Mouse (Mus musculus) urinary bladder, adult 18-20 months (tissue): Measurements from ENCODE around the gene Ndp.

Experiments used
- DNase-seq, 2 experiments: peaks; one replicate each; pipeline ENCODE4 v3.0.0; 2022; ENCODE audit warnings: low spot score in 2 of 2, mixed read lengths in 2 of 2

Gene Ndp

DNA sequence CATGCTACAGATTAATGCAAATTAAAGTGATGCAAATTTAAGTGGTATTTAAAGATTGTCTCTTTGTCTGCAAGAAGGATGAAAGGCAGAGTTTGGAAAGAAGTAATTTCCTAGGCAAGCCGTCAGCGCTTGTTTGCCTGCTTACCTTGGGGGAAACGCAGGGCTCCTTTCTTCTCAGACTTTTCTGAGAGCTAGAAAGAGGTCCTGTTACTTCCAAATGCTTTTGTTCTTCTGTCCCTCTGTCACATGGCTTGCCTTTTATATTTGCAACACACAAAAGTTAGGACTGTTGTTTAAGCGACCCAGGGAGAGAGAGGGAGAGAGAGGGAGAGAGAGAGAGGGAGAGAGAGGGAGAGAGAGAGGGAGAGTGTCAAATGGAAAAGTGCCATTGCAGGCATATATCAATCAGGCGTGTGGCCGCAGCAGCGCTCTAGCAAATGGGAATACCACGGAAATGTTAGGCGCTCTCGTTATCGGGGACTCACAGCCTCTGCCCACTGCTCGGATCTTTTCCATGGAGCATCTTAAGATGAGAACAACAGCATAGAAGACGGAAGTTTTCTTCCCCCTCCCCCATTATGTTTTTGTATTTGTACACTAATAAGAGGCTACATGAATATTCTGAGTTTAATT, at the start of gene Ndp:
Ndp (minus strand) TSS at position 534 of the 633 bp plus-strand sequence.
- no peak for DNase-seq

DNA sequence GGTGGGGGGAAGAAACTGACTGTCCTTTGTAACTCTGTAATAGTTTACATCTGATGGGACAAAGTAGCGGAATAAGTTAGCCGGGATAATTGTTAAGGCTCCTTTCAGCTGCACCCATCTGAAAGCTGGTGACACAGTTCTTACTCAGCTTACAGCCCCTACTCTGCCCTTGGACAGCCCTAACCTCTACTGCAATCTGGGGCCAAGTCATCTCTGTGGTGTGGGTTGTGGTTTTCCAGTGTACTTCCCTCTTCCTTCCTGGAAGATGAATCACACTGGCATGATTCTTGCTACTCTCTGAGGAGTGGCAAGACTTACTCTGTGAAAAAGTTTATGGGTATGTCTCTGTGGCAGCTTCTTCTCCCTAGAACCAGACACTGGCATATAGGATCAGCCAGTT, 43.2 kb upstream of the Ndp start:
- no peak for DNase-seq

DNA sequence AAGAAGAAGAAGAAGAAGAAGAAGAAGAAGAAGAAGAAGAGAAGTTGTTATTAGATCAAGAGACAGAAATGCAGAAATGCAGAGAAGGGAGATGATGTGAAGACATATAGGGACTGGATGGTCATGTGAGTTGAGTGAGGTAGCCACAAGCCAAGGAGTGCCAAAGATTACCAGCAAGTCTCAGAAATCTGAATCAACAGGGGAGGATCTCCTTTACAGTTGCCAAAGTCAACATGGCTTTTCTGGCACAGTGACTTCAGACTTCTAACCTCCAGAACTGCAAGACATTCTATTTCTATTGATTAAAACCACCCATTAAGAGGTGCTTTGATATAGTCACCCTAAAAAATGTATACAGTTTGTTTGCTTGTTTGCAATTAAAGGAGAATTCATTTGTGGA, 6.4 kb upstream of the Ndp start:
- DNase-seq, result no peak

GRCm38 (mm10) chrX:16913118-16913517, 1.5 kb upstream of the Ndp start:
- no peak for DNase-seq

GRCm38 (mm10) chrX:16911911-16912310, 337 bp upstream of the Ndp start:
- no peak for DNase-seq

DNA sequence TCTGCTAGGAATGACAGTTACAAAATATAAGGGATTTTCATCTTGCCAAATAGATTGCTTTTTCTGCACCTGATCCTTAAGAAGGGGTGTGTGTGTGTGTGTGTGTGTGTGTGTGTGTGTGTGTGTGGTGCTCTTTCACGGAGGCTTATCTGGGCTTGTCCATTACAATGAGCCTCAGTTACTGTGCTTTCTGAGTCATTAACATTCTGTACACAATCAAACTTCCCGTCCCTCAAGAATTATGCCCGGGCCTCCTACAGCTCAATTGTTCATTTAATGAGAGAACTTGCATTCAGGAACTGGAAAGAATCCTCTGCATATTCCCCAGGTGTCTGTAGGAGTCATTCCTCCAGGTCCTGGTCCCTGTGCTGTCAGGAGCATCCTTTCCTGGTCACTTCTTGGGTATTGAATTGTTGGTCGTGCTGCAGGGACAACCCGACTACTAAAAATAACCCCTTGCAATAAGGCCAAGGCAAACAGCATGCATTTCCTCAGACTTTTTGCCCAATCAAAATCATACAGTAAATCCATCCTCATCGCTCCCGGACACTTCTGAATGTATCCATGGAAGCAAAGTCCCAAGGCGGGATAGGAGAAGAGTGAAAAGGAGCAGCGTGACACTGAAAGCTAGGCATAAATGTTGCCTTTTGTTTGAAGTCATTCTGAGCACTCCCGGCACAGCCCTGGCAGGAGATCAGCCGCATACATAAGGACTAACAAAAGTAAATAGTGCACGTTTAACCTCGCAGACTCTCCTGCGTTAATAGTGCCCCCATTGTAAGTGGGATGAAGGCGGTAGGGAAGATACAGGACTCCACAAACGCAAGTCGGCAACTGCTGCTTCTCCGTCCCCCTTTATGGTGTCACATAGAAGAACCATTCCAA, 1.1 kb downstream of the Ndp start:
- no peak for DNase-seq

DNA sequence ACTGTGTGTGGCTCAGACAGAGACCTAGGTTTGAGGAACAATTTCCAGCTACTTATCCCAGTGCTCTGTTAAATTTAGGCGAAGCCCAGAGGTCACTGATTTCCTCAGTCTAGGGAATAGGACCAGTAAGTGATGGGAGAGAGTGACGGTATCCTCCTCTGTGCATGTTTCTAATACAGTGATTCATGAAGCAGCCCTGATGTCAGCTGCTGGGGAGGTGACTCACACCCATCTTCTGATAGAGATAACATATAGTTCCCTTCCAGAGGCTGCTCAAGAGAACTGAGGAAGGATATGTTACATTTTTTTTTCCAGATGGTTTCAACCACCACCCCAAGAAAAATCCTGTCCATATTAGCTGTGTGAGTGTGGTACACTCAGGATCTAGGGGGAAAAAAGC, 2.9 kb downstream of the Ndp start:
- no peak for DNase-seq

DNA sequence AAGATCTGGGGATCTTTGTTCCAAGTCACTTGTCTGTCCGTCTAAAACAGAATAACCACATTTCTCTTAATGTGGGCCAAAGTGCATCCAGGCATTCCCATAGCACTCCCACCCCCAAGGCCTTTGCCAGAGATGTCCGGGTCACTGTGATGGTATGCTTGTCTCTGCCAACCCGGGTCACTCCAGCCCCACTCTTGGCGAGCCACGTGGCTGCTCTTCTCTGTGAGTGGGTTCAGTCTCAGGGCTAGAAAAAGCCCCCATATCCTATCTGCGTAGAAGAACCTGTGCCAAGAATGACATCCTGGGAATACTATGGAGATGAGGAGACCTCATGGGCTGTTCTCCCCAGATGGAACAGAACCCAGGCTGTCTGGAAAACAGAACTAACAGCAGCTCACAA, 4.0 kb downstream of the Ndp start:
- no peak for DNase-seq

- no peak for DNase-seq
Measured at GRCm38 (mm10) chrX:16894377-16895175, 17.0 kb downstream of the Ndp start.

DNA sequence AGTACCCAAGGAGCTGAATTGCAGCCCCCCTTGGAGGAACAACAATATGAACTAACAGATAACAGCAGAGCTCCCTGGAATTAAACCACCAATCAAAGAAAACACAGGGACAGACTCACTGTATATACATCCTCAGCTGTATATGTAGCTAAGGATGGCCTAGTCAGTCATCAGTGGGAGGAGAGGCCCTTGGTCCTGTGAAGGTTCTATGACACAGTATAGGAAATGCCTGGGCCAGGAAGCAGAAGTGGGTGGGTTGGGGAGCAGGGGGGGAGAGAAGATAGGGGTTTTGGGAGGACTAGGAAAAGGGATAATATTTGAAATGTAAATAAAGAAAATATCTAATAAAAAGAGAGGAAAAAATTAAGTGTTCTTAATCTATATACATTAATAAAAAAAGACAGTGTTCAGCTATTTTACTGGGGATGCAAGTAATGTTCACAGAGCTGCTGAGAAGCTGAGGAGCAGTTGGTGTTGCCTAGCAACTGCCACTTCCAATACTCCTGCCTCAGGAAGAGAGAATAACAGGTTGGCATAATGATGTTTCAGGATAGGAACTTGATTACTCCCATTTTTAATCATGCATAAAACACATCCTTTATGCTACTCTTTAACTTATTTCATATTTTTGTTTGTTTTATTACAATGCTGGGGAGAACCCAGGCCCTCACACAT, 43.8 kb downstream of the Ndp start:
- no peak for DNase-seq

DNA sequence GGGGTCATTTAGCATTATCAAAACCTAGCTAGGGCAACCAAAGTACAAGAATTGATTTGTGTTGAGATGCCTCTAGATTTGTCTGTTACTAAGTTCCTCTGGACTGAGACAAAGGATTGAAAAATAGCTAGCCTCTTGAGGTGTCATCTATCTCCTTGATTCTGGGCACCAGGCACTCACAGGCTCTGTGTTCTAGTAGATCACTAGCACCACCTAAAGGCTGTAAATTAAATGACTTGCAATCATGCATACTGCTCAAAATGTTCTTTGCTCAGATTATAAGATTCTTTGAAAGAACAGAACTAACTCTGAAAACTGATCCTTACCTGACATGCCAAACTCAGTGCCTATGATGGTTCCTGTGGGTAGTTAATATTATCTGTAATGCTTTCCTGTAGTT, 51.3 kb downstream of the Ndp start:
- no peak for DNase-seq

DNA sequence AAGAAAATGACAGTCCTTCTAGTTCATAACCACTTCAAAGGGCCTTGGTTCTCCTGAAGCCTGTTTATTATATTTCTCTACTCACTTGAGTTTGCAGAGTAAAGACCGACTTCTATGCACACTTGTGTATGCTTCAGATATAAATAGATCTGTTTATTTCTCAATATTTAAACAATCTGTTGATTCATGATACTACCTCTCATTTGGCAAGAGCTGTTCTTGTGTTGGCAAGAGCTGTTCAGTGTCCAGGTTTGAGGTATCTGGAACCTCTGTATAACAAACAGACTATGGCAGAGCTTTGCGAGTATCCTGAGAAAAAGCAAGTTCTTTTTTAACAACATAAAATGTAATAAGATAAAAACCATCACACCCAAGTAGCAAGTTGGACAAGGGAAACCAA, 65.5 kb downstream of the Ndp start:
- no peak for DNase-seq

GRCm38 (mm10) chrX:16841443-16841842, 70.1 kb downstream of the Ndp start:
- no peak for DNase-seq

DNA sequence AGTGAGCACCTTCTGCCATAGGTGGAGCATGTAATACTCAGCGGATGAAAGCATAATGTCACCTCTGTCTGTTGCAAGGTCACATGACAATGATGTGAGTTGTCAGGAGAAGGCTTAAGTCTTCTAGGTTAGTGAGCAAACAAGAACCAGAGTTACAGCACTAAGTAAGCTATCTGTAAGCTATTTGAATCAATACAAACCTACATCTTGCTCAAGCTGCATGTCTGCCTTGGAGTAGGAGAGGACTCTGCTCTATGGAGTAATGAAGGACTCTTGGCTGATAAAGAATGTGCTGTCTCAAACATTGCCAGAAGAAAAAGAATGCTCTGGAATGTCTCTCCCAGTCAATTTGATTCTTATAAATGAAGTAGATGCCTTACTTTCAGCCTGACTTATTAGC, 74.3 kb downstream of the Ndp start:
- DNase-seq, result no peak

GRCm38 (mm10) chrX:16836488-16837082, 75.0 kb downstream of the Ndp start:
- DNase-seq, result no peak
